Mouse (Mus musculus) liver, embryonic 14.5 days (tissue): ENCODE data around the gene Dgkh. TPM values are rescaled to one million over a fixed set of nuclear protein-coding genes. Genes with fewer than 3 reads are reported as not detected.

Experiments used
- ATAC-seq: fragments of 200-750 bp; cut with Nextera tagmentation; 2 replicates; pipeline ENCODE4 v1.8.0; 2017; ENCODE audit warnings: moderate number of reproducible peaks, mild to moderate bottlenecking, moderate library complexity; ENCODE audit not compliant: insufficient read depth
- DNase-seq, 3 experiments: peaks; one replicate each; pipeline ENCODE4 v3.0.0-alpha.2; 2012 to 2013; ENCODE audit warnings: low read depth in 3 of 3, low spot score in 3 of 3
- H3K27ac ChIP-seq: fragments of 300-500 bp; sonication (generic); 2 replicates; pipeline ENCODE4 v1.5.1; 2014; ENCODE audit warnings: moderate library complexity, mild to moderate bottlenecking, control low read depth, inconsistent platforms
- H3K27me3 ChIP-seq: fragments of 300-500 bp; sonication (generic); 2 replicates; pipeline ENCODE4 v1.6.1; 2014; ENCODE audit warnings: mild to moderate bottlenecking, low read length, moderate library complexity; ENCODE audit not compliant: control insufficient read depth, insufficient read depth
- H3K36me3 ChIP-seq: fragments of 300-500 bp; sonication (generic); replicated peaks from 2 replicates; pipeline ENCODE4 v1.6.1; 2014; ENCODE audit warnings: low read depth; ENCODE audit not compliant: control insufficient read depth, insufficient read depth
- H3K4me1 ChIP-seq, 2 experiments: fragments of 200-500 bp in 1 of 2; fragments of 300-500 bp in 1 of 2; sonication (generic) in 1 of 2; replicated peaks; 2 replicates each; pipeline ENCODE4 v1.6.1; 2012 to 2014; ENCODE audit warnings: antibody characterized with exemption in 1 of 2, inconsistent platforms in 1 of 2, low read length in 1 of 2; ENCODE audit not compliant: control insufficient read depth in 2 of 2, insufficient read depth in 2 of 2
- H3K4me2 ChIP-seq: fragments of 300-500 bp; sonication (generic); 2 replicates; pipeline ENCODE4 v1.6.1; 2014; ENCODE audit warnings: low read depth, mild to moderate bottlenecking, control low read depth, moderate library complexity
- H3K4me3 ChIP-seq, 2 experiments: fragments of 200-500 bp in 1 of 2; fragments of 300-500 bp in 1 of 2; sonication (generic) in 1 of 2; 2 replicates each; pipeline ENCODE4 v1.5.1; 2012 to 2014; ENCODE audit warnings: low read depth in 2 of 2, low read length in 2 of 2, mild to moderate bottlenecking in 2 of 2, control low read depth in 1 of 2, inconsistent platforms in 1 of 2, moderate library complexity in 1 of 2; ENCODE audit not compliant: insufficient read depth in 1 of 2
- H3K9ac ChIP-seq: fragments of 300-500 bp; sonication (generic); replicated peaks from 2 replicates; pipeline ENCODE4 v1.6.1; 2014; ENCODE audit warnings: mild to moderate bottlenecking, control low read depth, moderate library complexity
- H3K9me3 ChIP-seq: fragments of 300-500 bp; sonication (generic); 2 replicates; pipeline ENCODE4 v1.6.1; 2016; ENCODE audit warnings: low read length, mixed read lengths; ENCODE audit not compliant: control insufficient read depth
- CTCF ChIP-seq: IDR thresholded peaks from 2 replicates; pipeline ENCODE4 v1.5.1; 2016; ENCODE audit warnings: antibody characterized with exemption, low read depth, control low read depth
- EP300 ChIP-seq: IDR thresholded peaks from 2 replicates; pipeline ENCODE4 v1.6.1; 2016; ENCODE audit warnings: antibody characterized with exemption, low read depth
- WGBS: fragments of 180-500 bp; shearing (Covaris S2); extraction: QIAGEN DNeasy Blood & Tissue Kit; methylation state at CpG from one replicate; pipeline ENCODE4 v1.1.7; 2014; ENCODE audit not compliant: insufficient replicate concordance; 5-methylcytosine and 5-hydroxymethylcytosine counted together
- polyA plus RNA-seq, 2 experiments: library from polyadenylated mRNA; depleted of rRNA in 1 of 2; stranded (reverse) in 1 of 2; unstranded in 1 of 2; fragments of >200 nt; fragmentation: Nextera tagmentation in 1 of 2; extraction: Ambion mirVana in 1 of 2; gene quantifications; 2 replicates each; pipeline versions ENCODE4 v1.2.1 to v1.2.3; 2012 to 2014

The Dgkh gene
- polyA plus RNA-seq, 2 experiments = 0.15 to 0.36 TPM

- Histone ChIP-seq H3K36me3 (no peaks in the 10 kb centered on the region), H3K27ac (no peak overlapping the region), H3K4me2 (no peak overlapping the region), H3K9ac (no peak overlapping the region), H3K4me1 (no peaks in the 10 kb centered on the region), H3K4me3 (no peak overlapping the region), H3K27me3 (no peaks in the 10 kb centered on the region), H3K9me3 (no peaks in the 10 kb centered on the region)
- TF ChIP-seq CTCF (no peak), EP300 (no peak)
- WGBS = 62% methylated on average over 5 of the region's 5 CpGs
- DNase-seq = no peak
- no peak for ATAC-seq
Measured at GRCm38 (mm10) chr14:78662641-78663040, 69.9 kb downstream of the Dgkh start.

GRCm38 (mm10) chr14:78661462-78661861, 71.1 kb downstream of the Dgkh start:
- H3K4me1 ChIP-seq = no peaks in the 10 kb centered on the region
- no peak overlapping the region for H3K4me2 ChIP-seq
- 80% methylated on average over 14 of the region's 14 CpGs for WGBS
- TF ChIP-seq CTCF = no peak
- no peak for TF ChIP-seq EP300
- H3K36me3 ChIP-seq = no peaks in the 10 kb centered on the region
- H3K9me3 ChIP-seq = no peaks in the 10 kb centered on the region
- no peak overlapping the region for H3K4me3 ChIP-seq
- DNase-seq (no peak), ATAC-seq (no peak)
- no peak overlapping the region for H3K9ac ChIP-seq
- no peaks in the 10 kb centered on the region for H3K27me3 ChIP-seq
- H3K27ac ChIP-seq = no peak overlapping the region

- Histone ChIP-seq H3K4me2 (no peak overlapping the region), H3K36me3 (no peaks in the 10 kb centered on the region), H3K9me3 (no peaks in the 10 kb centered on the region), H3K4me3 (no peak overlapping the region), H3K27me3 (no peaks in the 10 kb centered on the region), H3K27ac (no peak overlapping the region), H3K9ac (no peak overlapping the region), H3K4me1 (no peaks in the 10 kb centered on the region)
- ATAC-seq = no peak
- TF ChIP-seq CTCF (no peak), EP300 (no peak)
- 83% methylated on average over 6 of the region's 6 CpGs for WGBS
- DNase-seq = no peak
Measured at GRCm38 (mm10) chr14:78658697-78659096, 73.9 kb downstream of the Dgkh start.

- Histone ChIP-seq H3K9ac (no peak overlapping the region), H3K36me3 (no peaks in the 10 kb centered on the region), H3K4me1 (no peaks in the 10 kb centered on the region), H3K4me3 (no peak overlapping the region), H3K9me3 (no peaks in the 10 kb centered on the region), H3K27me3 (no peaks in the 10 kb centered on the region), H3K4me2 (no peak overlapping the region), H3K27ac (no peak overlapping the region)
- ATAC-seq = no peak
- TF ChIP-seq CTCF (no peak), EP300 (no peak)
- no peak for DNase-seq
- 76% methylated on average over 18 of the region's 18 CpGs for WGBS
Measured at GRCm38 (mm10) chr14:78656832-78657626, 75.5 kb downstream of the Dgkh start.

DNA sequence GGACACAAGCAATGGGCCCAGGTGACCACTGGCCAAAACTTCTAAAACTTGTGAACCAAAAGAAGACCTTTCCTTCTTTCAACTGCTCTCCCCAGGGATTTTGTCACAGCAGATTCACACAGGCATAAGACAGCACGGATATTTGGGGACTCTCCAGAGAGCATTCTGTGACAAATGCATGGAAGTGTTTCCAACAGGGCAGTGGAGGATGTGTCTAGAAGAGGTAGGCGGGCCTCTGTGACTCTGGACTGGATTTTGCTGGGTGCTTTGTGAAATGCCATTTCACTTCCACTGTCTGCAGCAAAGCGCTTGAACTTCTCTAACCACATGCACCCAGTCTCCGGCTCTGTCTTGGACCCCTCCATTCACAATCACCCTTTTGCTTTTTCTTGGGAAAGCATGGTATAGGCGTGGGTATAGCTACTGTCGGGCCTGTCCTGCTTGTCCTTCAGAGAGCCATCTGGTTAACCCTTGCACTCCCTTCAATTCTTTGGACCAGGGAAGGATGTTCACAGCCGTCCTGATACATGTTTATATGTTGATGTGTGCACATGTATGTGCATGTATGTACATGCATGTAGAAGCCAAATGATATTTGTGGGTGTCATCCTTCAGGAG, 77.5 kb downstream of the Dgkh start:
- ATAC-seq = no peak
- Histone ChIP-seq H3K4me1 (no peaks in the 10 kb centered on the region), H3K36me3 (no peaks in the 10 kb centered on the region), H3K9ac (no peak overlapping the region), H3K4me2 (no peak overlapping the region), H3K4me3 (no peak overlapping the region), H3K9me3 (no peaks in the 10 kb centered on the region), H3K27me3 (no peaks in the 10 kb centered on the region), H3K27ac (no peak overlapping the region)
- no peak for DNase-seq
- WGBS = 58% methylated on average over 7 of the region's 7 CpGs
- TF ChIP-seq CTCF (no peak), EP300 (no peak)
